Mouse (Mus musculus) ovary, postnatal 14 days (tissue): ENCODE measurements around the gene Pold1.

Experiments
- DNase-seq: peaks from one replicate; pipeline ENCODE4 v3.0.0; 2022; ENCODE audit warnings: low spot score

The Pold1 gene

GRCm38 (mm10) chr7:44485572-44486195 lies 63.0 kb downstream of the Pold1 start:
- DNase-seq = no peak

- peak; percentile 75 for DNase-seq
These were observed 63.6 kb downstream of the Pold1 start for GRCm38 (mm10) chr7:44484841-44485571.

GRCm38 (mm10) chr7:44484109-44484508 lies 64.5 kb downstream of the Pold1 start:
- no peak for DNase-seq

- DNase-seq = no peak
These were observed 65.7 kb downstream of the Pold1 start for GRCm38 (mm10) chr7:44482836-44483435.
